Mouse (Mus musculus): ENCODE results near the gene Osbpl5.
A peak's percentile ranks its signal among the peaks of the same experiment; 100 is the strongest.

Gene Osbpl5

GRCm38 (mm10) chr7:143756125-143757026, at the start of gene Osbpl5:
Gene Osbpl5, minus strand, starts transcription at chr7:143756985.
- no peak for DNase-seq (ENCODE audit: low spot score in 2 of 2)

DNA sequence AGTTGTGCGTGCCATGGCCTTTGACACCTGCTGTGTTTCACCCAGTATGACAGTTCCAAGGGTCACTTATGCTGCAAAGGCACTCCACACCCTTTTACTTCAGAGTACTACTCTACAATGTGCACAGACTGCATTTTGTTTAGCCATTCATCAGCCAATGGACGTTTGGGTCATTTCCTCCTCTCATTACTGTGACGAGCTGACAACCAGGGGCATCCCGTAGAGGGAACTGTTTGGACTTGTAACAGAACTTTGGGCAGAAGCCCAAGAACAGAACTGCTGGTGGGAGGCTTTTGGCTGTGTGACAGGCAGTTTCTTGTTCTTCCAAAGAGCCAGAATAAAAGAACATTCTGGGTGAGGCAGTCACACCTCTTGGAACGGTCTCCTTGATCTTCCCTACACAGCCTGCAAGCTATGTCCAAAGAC, 48.4 kb upstream of the Osbpl5 start:
- no peak for DNase-seq (ENCODE audit: low spot score in 2 of 2)

GRCm38 (mm10) chr7:143801195-143802065, 44.6 kb upstream of the Osbpl5 start:
- no peak for DNase-seq (ENCODE audit: low spot score in 2 of 2)

GRCm38 (mm10) chr7:143800770-143801169, 44.0 kb upstream of the Osbpl5 start:
- DNase-seq (ENCODE audit: low spot score in 2 of 2) = no peak

- no peak for DNase-seq (ENCODE audit: low spot score in 2 of 2)
Observed at GRCm38 (mm10) chr7:143798783-143799182, 42.0 kb upstream of the Osbpl5 start.

- peak; percentile 57 to 70 for DNase-seq (ENCODE audit: low spot score in 2 of 2)
Observed at GRCm38 (mm10) chr7:143793121-143793520, 36.3 kb upstream of the Osbpl5 start.

DNA sequence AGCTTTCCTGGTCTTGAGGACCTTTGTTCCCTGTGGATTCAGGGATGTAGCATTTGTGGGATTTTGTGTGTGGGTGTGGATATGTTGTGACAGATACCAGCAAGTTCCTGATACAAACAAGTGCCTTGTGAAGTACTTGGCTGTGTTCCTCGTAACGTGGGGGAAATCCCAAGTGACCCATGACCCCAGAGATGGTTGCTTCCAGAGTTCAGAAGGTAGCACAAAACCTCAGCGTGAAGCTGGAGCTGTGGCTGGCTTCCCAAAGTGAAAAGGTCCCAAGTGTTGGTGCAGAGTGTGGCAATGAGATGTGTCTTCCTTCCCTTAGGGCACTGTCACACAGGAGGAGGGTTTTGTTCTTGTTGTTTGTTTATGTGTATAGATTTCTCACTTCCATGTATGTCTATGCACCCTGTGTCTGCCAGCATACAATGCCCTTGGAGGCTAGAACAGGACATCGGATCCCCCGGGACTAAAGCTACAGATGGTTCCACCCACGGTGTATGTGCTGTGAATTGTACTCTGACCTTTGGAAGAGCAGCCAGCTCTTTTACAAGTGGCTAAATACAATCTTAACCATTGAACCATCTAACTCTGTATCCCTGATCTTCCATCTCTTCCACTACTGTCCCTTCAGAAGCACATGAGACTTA, 35.7 kb upstream of the Osbpl5 start:
- DNase-seq (ENCODE audit: low spot score in 2 of 2) = no peak

DNA sequence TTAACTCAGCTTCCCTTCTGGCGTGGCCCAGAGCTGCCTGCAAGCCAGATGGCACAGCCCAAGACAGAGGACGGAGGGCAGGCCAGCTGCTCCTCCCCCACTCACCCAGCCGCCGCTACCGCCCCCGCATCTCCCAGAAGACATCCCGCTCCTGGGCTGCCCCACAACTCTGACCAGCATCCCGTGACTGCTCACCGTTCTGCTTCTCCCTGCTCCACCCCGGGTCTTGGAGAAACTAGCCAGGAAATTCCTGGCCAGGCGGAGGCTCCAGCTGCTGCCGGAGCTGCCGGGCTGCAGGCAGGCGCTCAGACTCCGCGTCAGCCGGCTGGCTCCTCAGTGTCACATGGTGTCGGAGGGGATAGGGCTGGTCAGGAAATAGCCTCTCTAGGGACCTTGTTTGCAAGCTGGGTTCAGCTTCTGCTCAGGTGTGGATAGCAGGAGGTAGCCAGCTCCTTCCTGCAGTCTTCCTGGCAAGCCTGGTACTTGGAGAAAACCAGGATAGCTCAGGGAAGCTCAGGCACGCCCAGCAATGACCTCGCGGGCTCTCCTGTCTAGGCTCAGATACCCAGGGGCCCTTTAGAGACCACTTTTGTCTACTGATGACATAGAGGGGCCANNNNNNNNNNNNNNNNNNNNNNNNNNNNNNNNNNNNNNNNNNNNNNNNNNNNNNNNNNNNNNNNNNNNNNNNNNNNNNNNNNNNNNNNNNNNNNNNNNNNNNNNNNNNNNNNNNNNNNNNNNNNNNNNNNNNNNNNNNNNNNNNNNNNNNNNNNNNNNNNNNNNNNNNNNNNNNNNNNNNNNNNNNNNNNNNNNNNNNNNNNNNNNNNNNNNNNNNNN, 27.4 kb upstream of the Osbpl5 start, which contains the start of gene Mrgpre:
Gene Mrgpre, minus strand, starts transcription at position 505 of the 834 bp plus-strand sequence.
- peak; percentile 83 to 86 for DNase-seq (ENCODE audit: low spot score in 2 of 2)

GRCm38 (mm10) chr7:143783378-143783995, 26.7 kb upstream of the Osbpl5 start:
- no peak for DNase-seq (ENCODE audit: low spot score in 2 of 2)

DNA sequence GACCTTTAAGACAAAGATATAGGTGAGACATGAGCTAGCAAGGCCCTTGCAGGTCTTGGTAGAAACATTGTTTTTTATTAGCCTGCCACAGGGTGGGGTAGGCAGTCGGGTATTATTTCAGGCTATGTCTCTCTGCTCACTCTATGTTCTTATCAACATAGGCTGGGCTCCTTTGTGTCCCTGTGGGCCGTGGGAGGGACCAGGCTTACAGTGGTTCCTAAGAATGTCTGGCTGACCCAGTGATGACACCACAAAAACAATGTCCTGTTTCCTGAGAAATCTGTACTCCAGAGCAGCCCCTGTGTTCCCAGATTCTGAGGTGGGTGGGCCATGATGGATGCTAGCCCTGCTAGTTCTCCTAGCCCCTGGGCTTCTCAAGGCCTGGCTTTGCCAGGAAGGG, 20.6 kb upstream of the Osbpl5 start:
- no peak for DNase-seq (ENCODE audit: low spot score in 2 of 2)

GRCm38 (mm10) chr7:143776137-143776536, 19.4 kb upstream of the Osbpl5 start:
- DNase-seq (ENCODE audit: low spot score in 2 of 2) = no peak

GRCm38 (mm10) chr7:143769461-143769860, 12.7 kb upstream of the Osbpl5 start:
- no peak for DNase-seq (ENCODE audit: low spot score in 2 of 2)

- no peak for DNase-seq (ENCODE audit: low spot score in 2 of 2)
Observed at GRCm38 (mm10) chr7:143768267-143768666, 11.5 kb upstream of the Osbpl5 start.

- DNase-seq (ENCODE audit: low spot score in 2 of 2) = no peak
Observed at GRCm38 (mm10) chr7:143766893-143767292, 10.1 kb upstream of the Osbpl5 start, which contains the start of gene Mrgprg. Gene Mrgprg, minus strand, starts transcription at chr7:143766993.

- DNase-seq (ENCODE audit: low spot score in 2 of 2) = no peak
Observed at GRCm38 (mm10) chr7:143764876-143765530, 8.2 kb upstream of the Osbpl5 start.

DNA sequence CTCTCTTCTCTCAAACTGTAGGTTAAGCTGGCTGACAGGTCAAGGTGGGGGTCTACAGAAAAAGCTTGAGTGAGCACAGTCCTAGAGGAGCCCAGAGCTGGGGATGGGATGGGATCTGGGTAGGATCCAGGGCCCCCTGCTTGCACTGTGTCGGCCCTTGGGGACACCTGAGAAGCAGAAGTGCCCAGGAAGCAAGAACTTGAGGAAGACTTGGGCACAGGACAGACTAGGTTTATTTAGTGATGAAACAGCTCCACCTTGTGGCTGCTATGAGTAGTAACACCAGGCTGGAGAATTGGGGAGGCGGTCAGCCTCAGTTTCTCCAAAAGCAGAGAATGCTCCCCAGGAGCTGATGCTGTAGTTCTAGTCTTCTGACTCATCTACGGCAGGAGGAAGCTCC, 7.0 kb upstream of the Osbpl5 start:
- DNase-seq (ENCODE audit: low spot score in 2 of 2) = no peak

- DNase-seq (ENCODE audit: low spot score in 2 of 2) = no peak
Observed at GRCm38 (mm10) chr7:143758956-143759355, 2.2 kb upstream of the Osbpl5 start.

GRCm38 (mm10) chr7:143757696-143758095, 911 bp upstream of the Osbpl5 start:
- DNase-seq (ENCODE audit: low spot score in 2 of 2) = no peak

DNA sequence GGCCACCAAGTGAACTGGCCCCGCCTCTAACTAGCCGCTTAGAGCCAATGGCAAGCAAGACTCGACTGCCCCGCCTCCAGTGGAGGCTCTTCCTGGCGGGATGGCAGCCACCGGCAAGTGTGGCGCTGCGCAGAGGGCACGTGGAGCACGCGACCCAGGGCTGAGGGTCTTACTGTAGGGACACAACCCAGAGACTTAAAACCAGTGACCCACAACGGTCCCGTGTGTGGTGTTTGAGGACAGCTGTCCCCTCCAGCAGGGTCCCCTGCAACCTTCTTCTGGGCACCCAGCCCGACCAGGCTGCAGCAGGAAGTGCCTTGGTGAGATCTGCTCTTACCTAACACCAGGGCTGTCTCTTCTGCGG, 224 bp upstream of the Osbpl5 start:
- peak; percentile 54 to 76 for DNase-seq (ENCODE audit: low spot score in 2 of 2)
